Mouse (Mus musculus): ENCODE results near the gene Gm2244. TPM values are rescaled to one million over a fixed set of nuclear protein-coding genes. Genes with fewer than 3 reads are reported as not detected.

Gm2244 gene
- not detected in 2 replicates for polyA plus RNA-seq (2012; ENCODE audit: low replicate concordance)

GRCm38 (mm10) chr14:19549863-19550262 lies at the start of gene Gm2244:
Gene Gm2244 (minus strand): TSS chr14:19549963.

GRCm38 (mm10) chr14:19584804-19585667 lies 35.3 kb upstream of the Gm2244 start, which contains the start of gene Gm2237:
Gene Gm2237 (minus strand): TSS chr14:19585135.

Other genes with a start within 250 kb of the Gm2244 start
- gene Gm21738, start 131.0 kb downstream of the Gm2244 start, polyA plus RNA-seq (2012; ENCODE audit: low replicate concordance) = 2.4 and 22.8 TPM in 2 replicates
- 0.20 and 0.49 TPM in 2 replicates for gene Gm2237, start 35.2 kb upstream of the Gm2244 start, polyA plus RNA-seq (2012; ENCODE audit: low replicate concordance)
- gene Gm5458, start 52.6 kb upstream of the Gm2244 start, polyA plus RNA-seq (2012; ENCODE audit: low replicate concordance) = not detected in 2 replicates
- gene Nid2, start 201.3 kb upstream of the Gm2244 start, polyA plus RNA-seq (2012; ENCODE audit: low replicate concordance) = 4.0 and 4.2 TPM in 2 replicates

All from hematopoietic multipotent progenitor cell, adult 10-12 weeks (in vitro differentiated cells).